Mouse (Mus musculus): Measurements from ENCODE around the gene Itga1.

DNA sequence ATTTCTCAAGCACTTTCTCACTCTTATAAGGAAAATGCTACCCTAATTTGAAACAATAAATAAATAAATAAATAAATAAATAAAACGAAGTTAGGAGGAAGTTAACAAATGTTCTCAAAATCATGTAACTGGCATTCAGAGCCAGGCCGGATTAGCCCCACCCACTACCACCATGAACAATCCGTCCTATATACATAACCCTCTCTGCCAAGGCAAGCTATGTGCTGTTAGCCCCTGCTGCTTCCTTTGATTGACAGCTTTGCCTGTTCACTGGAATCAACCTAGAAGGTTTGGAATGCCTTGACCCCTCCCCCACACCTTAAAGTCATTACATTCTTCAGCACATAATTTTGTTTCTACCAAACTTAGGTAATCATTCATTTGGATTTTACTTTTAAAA, 10.3 kb downstream of the Itga1 start:
- TF ChIP-seq CTCF (IDR thresholded peaks at IDR 0.05; ENCODE audit: extremely low read depth, insufficient read depth, low read length) (no peak), POLR2A (IDR thresholded peaks at IDR 0.05; ENCODE audit: extremely low read depth, insufficient read depth, low read length) (no peak)

Data from cortical plate, adult 2 months (tissue).